Mouse (Mus musculus): ENCODE results near the gene Allc. TPM values are rescaled to one million over a fixed set of nuclear protein-coding genes. Genes with fewer than 3 reads are reported as not detected.

Allc gene
- total RNA-seq (2012; rRNA removed) (0.42 and 0.85 TPM in 2 replicates), polyA plus RNA-seq (2012; ENCODE audit: insufficient read depth in 1 of 2, insufficient read length in 2 of 2, low read depth in 1 of 2, low replicate concordance in 2 of 2, missing spikeins in 1 of 2) (1 to 10 TPM in 1 of 2 experiments, not detected in 1; 2.2 TPM)

DNA sequence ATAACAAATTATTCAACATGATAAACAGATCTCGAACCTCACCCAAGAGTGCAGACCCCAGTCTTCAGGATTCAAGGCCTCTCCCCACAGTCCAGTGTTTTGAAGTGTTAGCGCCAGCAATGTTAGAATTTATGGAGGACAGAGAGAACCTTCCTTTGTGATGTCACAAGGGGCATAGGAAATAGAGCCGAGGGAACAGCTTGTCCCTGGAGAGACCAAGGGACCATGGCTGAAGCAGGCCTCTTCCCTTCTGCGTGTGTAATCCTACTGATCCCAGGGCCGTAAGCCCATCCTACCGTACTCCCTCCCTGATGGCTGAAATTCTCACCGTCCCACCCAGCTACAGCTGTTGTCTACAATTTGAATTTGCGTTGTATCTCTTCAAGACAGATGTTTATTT is at the start of gene Allc:
TSS of gene Allc (minus strand) at position 101 of the 400 bp plus-strand sequence.
- peaks cover 9 to 13% of the 10 kb centered on the region in 2 experiments; a peak in 3 of 4 replicates for H3K4me1 ChIP-seq (ENCODE audit: control insufficient read depth in 1 of 2, insufficient read depth in 2 of 2, low read length in 2 of 2)
- H3K9ac ChIP-seq (ENCODE audit: control insufficient read depth, low read depth, low read length, poor library complexity, severe bottlenecking) = no peak within 1 kb of the TSS
- H3K27me3 ChIP-seq (ENCODE audit: control insufficient read depth in 1 of 2, insufficient read depth in 2 of 2, low read length in 2 of 2) = no peaks in the 10 kb centered on the region
- DNase-seq (ENCODE audit: low read depth, low spot score) = no peak
- TF ChIP-seq USF2 (IDR thresholded peaks at IDR 0.05; ENCODE audit: borderline replicate concordance in 1 of 2, insufficient read depth in 1 of 2, low read depth in 1 of 2, low read length in 2 of 2) (no peak), SIN3A (IDR thresholded peaks at IDR 0.05; ENCODE audit: low read length) (no peak), ZMIZ1 (IDR thresholded peaks at IDR 0.05; ENCODE audit: low read depth, low read length) (no peak), MAZ (IDR thresholded peaks at IDR 0.05; ENCODE audit: low read depth, low read length) (no peak), RAD21 (IDR thresholded peaks at IDR 0.05; ENCODE audit: low read depth, low read length) (no peak), CHD2 (IDR thresholded peaks at IDR 0.05; ENCODE audit: low read length) (no peak), MXI1 (IDR thresholded peaks at IDR 0.05; ENCODE audit: low read depth, low read length) (no peak), CTCF (IDR thresholded peaks at IDR 0.05 in 2 of 3, conservative IDR thresholded peaks at IDR 0.05 in 1 of 3; ENCODE audit: control insufficient read depth in 1 of 3, insufficient read depth in 1 of 3, low read depth in 2 of 3, low read length in 3 of 3, poor library complexity in 1 of 3, severe bottlenecking in 1 of 3) (no peak), TAL1 (IDR thresholded peaks at IDR 0.05; ENCODE audit: low read length) (no peak), ZC3H11A (IDR thresholded peaks at IDR 0.05; ENCODE audit: low read depth, low read length) (no peak), HCFC1 (IDR thresholded peaks at IDR 0.05; ENCODE audit: low read depth, low read length) (no peak), ELF1 (IDR thresholded peaks at IDR 0.05; ENCODE audit: low read depth, low read length) (no peak), USF1 (IDR thresholded peaks at IDR 0.05; ENCODE audit: low read depth, low read length) (no peak), TCF12 (IDR thresholded peaks at IDR 0.05; ENCODE audit: low read depth, low read length) (no peak), UBTF (IDR thresholded peaks at IDR 0.05; ENCODE audit: borderline replicate concordance, insufficient read depth, low read depth, low read length) (no peak), TBP (IDR thresholded peaks at IDR 0.05; ENCODE audit: low read depth, low read length) (no peak), NRF1 (IDR thresholded peaks at IDR 0.05; ENCODE audit: insufficient read depth, low read depth, low read length, poor library complexity, severe bottlenecking) (no peak), NELFE (IDR thresholded peaks at IDR 0.05; ENCODE audit: low read depth, low read length) (no peak)
- peaks cover 0 to 9% of the 10 kb centered on the region in 2 experiments; a peak in 2 of 4 replicates for H3K36me3 ChIP-seq (ENCODE audit: control insufficient read depth in 1 of 2, insufficient read depth in 2 of 2, low read length in 2 of 2)
- H3K4me3 ChIP-seq (ENCODE audit: control insufficient read depth in 1 of 2, insufficient read depth in 1 of 2, low read depth in 2 of 2, low read length in 2 of 2) = no peak within 1 kb of the TSS
- no peak within 1 kb of the TSS for H3K27ac ChIP-seq (ENCODE audit: control insufficient read depth, low read depth, low read length)
- no peaks in the 10 kb centered on the region for H3K9me3 ChIP-seq (replicated peaks; ENCODE audit: insufficient read depth, low read length)
- no peaks in the 10 kb centered on the region for H3K79me2 ChIP-seq (ENCODE audit: control insufficient read depth, insufficient read depth, low read length, poor library complexity)

DNA sequence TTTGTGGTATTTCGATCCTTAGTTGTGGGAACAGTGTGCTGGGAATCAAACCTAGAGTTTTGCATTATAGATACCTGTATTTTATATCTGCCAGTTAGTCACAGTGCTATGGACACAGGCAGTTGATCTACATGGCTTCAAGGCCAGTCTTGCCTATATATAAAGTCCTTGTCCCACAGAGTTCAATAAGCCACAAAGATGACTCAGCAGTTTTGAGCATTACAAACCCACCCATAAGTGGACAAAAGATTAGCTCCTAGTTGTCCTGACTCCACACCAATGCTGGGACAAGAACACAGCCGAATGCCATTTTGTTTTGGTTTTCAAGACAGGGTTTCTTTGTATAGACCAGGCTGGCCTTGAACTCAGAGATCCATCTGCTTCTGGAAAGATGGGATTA is 46.1 kb upstream of the Allc start:
- Histone ChIP-seq H3K27ac (ENCODE audit: control insufficient read depth, low read depth, low read length) (peak overlapping the region; percentile 1; the same call in 1 of the 2 replicates), H3K9ac (ENCODE audit: control insufficient read depth, low read depth, low read length, poor library complexity, severe bottlenecking) (no peak overlapping the region), H3K27me3 (ENCODE audit: control insufficient read depth in 1 of 2, insufficient read depth in 2 of 2, low read length in 2 of 2) (no peaks in the 10 kb centered on the region), H3K79me2 (ENCODE audit: control insufficient read depth, insufficient read depth, low read length, poor library complexity) (peaks cover 17% of the 10 kb centered on the region), H3K36me3 (ENCODE audit: control insufficient read depth in 1 of 2, insufficient read depth in 2 of 2, low read length in 2 of 2) (peaks cover 24 to 37% of the 10 kb centered on the region in 2 experiments), H3K9me3 (replicated peaks; ENCODE audit: insufficient read depth, low read length) (no peaks in the 10 kb centered on the region), H3K4me1 (ENCODE audit: control insufficient read depth in 1 of 2, insufficient read depth in 2 of 2, low read length in 2 of 2) (peaks cover 0 to 26% of the 10 kb centered on the region in 2 experiments; a peak in 3 of 4 replicates), H3K4me3 (ENCODE audit: control insufficient read depth in 1 of 2, insufficient read depth in 1 of 2, low read depth in 2 of 2, low read length in 2 of 2) (no peak overlapping the region)
- peak; percentile 64 for DNase-seq (ENCODE audit: low read depth, low spot score)
- TF ChIP-seq MEF2A (IDR thresholded peaks at IDR 0.05; ENCODE audit: extremely low read depth, insufficient replicate concordance, low read depth, low read length, poor library complexity, severe bottlenecking) = no peak
- TF ChIP-seq GATA1 (IDR thresholded peaks at IDR 0.05; ENCODE audit: low read depth, low read length) = no peak
- TF ChIP-seq TCF12 (IDR thresholded peaks at IDR 0.05; ENCODE audit: low read depth, low read length) = no peak
- no peak for TF ChIP-seq HCFC1 (IDR thresholded peaks at IDR 0.05; ENCODE audit: low read depth, low read length)
- TF ChIP-seq POLR2AphosphoS5 (IDR thresholded peaks at IDR 0.05; ENCODE audit: borderline replicate concordance, low read depth, low read length) = no peak
- no peak for TF ChIP-seq JUND (IDR thresholded peaks at IDR 0.05; ENCODE audit: low read depth, low read length)
- no peak for TF ChIP-seq MXI1 (IDR thresholded peaks at IDR 0.05; ENCODE audit: low read depth, low read length)
- TF ChIP-seq UBTF (IDR thresholded peaks at IDR 0.05; ENCODE audit: borderline replicate concordance, insufficient read depth, low read depth, low read length) = no peak
- TF ChIP-seq ZNF384 (IDR thresholded peaks at IDR 0.05; ENCODE audit: low read depth, low read length) = no peak
- TF ChIP-seq RCOR1 (IDR thresholded peaks at IDR 0.05; ENCODE audit: low read depth, low read length) = no peak
- no peak for TF ChIP-seq CHD2 (IDR thresholded peaks at IDR 0.05; ENCODE audit: low read length)
- no peak for TF ChIP-seq CTCF (IDR thresholded peaks at IDR 0.05 in 2 of 3, conservative IDR thresholded peaks at IDR 0.05 in 1 of 3; ENCODE audit: control insufficient read depth in 1 of 3, insufficient read depth in 1 of 3, low read depth in 2 of 3, low read length in 3 of 3, poor library complexity in 1 of 3, severe bottlenecking in 1 of 3)
- no peak for TF ChIP-seq E2F4 (IDR thresholded peaks at IDR 0.05; ENCODE audit: borderline replicate concordance, low read depth, low read length)
- TF ChIP-seq NRF1 (IDR thresholded peaks at IDR 0.05; ENCODE audit: insufficient read depth, low read depth, low read length, poor library complexity, severe bottlenecking) = no peak
- TF ChIP-seq SMC3 (IDR thresholded peaks at IDR 0.05; ENCODE audit: low read depth, low read length) = 0 out of 2 replicates have a peak, but pooled peaks have one; percentile 1
- TF ChIP-seq BHLHE40 (IDR thresholded peaks at IDR 0.05; ENCODE audit: borderline replicate concordance, low read depth, low read length) = no peak
- no peak for TF ChIP-seq MAZ (IDR thresholded peaks at IDR 0.05; ENCODE audit: low read depth, low read length)
- no peak for TF ChIP-seq USF1 (IDR thresholded peaks at IDR 0.05; ENCODE audit: low read depth, low read length)
- TF ChIP-seq TAL1 (IDR thresholded peaks at IDR 0.05; ENCODE audit: low read length) = no peak
- TF ChIP-seq GABPA (IDR thresholded peaks at IDR 0.05; ENCODE audit: low read depth, low read length) = peak; percentile 30; the same call in 1 of the 2 replicates

Measured in MEL (cell line).